Mouse (Mus musculus) liver, postnatal 0 days (tissue): ENCODE results near the gene Defa32. TPM values are rescaled to one million over a fixed set of nuclear protein-coding genes. Genes with fewer than 3 reads are reported as not detected.
"Not testable (repeated sequence)": the region's sequence is repeated elsewhere in the genome, so short reads cannot be mapped to it uniquely, and the experiment has no call there.

Experiments used
- ATAC-seq: fragments of 200-750 bp; cut with Nextera tagmentation; 2 replicates; pipeline ENCODE4 v1.8.0; 2017; ENCODE audit warnings: mild to moderate bottlenecking, moderate library complexity
- DNase-seq: peaks from one replicate; pipeline ENCODE4 v3.0.0-alpha.2; 2016
- H3K27ac ChIP-seq: fragments of 300-500 bp; sonication (generic); 2 replicates; pipeline ENCODE4 v1.5.1; 2014; ENCODE audit warnings: antibody characterized with exemption, moderate library complexity, mild to moderate bottlenecking, low read depth
- H3K27me3 ChIP-seq: fragments of 300-500 bp; sonication (generic); 2 replicates; pipeline ENCODE4 v1.6.1; 2014; ENCODE audit warnings: low read length, control low read depth, mixed read lengths; ENCODE audit not compliant: insufficient read depth
- H3K36me3 ChIP-seq: fragments of 300-500 bp; sonication (generic); replicated peaks from 2 replicates; pipeline ENCODE4 v1.6.1; 2014; ENCODE audit warnings: mild to moderate bottlenecking, control low read depth, low read length, moderate library complexity, mixed read lengths; ENCODE audit not compliant: insufficient read depth
- H3K4me1 ChIP-seq: fragments of 300-500 bp; sonication (generic); 2 replicates; pipeline ENCODE4 v1.6.1; 2014; ENCODE audit warnings: antibody characterized with exemption, mild to moderate bottlenecking, control low read depth; ENCODE audit not compliant: insufficient read depth
- H3K4me2 ChIP-seq: fragments of 300-500 bp; sonication (generic); 2 replicates; pipeline ENCODE4 v1.6.1; 2014; ENCODE audit warnings: low read depth, mild to moderate bottlenecking, low read length, moderate library complexity, mixed read lengths
- H3K4me3 ChIP-seq: fragments of 300-500 bp; sonication (generic); 2 replicates; pipeline ENCODE4 v1.5.1; 2014; ENCODE audit warnings: low read depth, low read length
- H3K9ac ChIP-seq: fragments of 300-500 bp; sonication (generic); replicated peaks from 2 replicates; pipeline ENCODE4 v1.6.1; 2014; ENCODE audit warnings: mild to moderate bottlenecking, moderate library complexity
- H3K9me3 ChIP-seq: fragments of 300-500 bp; sonication (generic); 2 replicates; pipeline ENCODE4 v1.6.1; 2016; ENCODE audit warnings: mild to moderate bottlenecking, control low read depth, low read length, mixed read lengths
- WGBS: fragments of 180-500 bp; shearing (Covaris S2); extraction: QIAGEN DNeasy Blood & Tissue Kit; methylation state at CpG from one replicate; pipeline ENCODE4 v1.1.7; 2014; ENCODE audit not compliant: insufficient replicate concordance; 5-methylcytosine and 5-hydroxymethylcytosine counted together
- polyA plus RNA-seq: library from polyadenylated mRNA; unstranded; fragments of >200 nt; fragmentation: Nextera tagmentation; extraction: Ambion mirVana; gene quantifications from 2 replicates; pipeline ENCODE4 v1.2.1, GENCODE M21; 2015

Defa32 gene
- not detected in 2 replicates for polyA plus RNA-seq

GRCm38 (mm10) chr8:21528732-21529131 lies at the start of gene Defa32:
Gene Defa32 (plus strand): TSS chr8:21529032.
- H3K4me1 ChIP-seq, H3K4me2 ChIP-seq, DNase-seq, H3K36me3 ChIP-seq, H3K27me3 ChIP-seq, ATAC-seq, H3K4me3 ChIP-seq, H3K9me3 ChIP-seq, H3K27ac ChIP-seq, H3K9ac ChIP-seq: not testable (repeated sequence)
- WGBS = no CpG with 5 or more reads among the region's 2 CpGs

DNA sequence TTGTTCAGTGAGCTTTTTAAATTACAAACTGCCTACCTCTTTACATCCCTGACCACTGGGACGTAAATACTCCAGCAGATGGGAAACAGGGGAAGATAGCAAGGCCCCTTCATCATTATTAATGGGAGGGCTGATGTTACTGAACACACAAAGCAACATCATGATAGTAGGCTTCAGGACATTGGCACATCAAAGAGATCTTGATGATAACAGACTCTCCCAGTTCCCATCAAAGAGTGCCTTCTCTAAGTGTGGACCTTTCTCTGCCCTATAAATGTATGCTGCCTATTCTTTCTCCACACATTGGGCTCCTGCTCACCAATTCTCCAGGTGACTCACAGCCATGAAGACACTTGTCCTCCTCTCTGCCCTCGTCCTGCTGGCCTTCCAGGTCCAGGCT lies 19.9 kb upstream of the Defa32 start, which contains the start of gene Defa20:
Defa20 (plus strand) TSS at position 301 of the 400 bp plus-strand sequence.
- not testable (repeated sequence) for DNase-seq, H3K4me3 ChIP-seq, H3K36me3 ChIP-seq, H3K9me3 ChIP-seq, ATAC-seq, H3K9ac ChIP-seq, H3K27ac ChIP-seq, H3K4me1 ChIP-seq, H3K27me3 ChIP-seq, H3K4me2 ChIP-seq
- no CpG with 5 or more reads among the region's 2 CpGs for WGBS

DNA sequence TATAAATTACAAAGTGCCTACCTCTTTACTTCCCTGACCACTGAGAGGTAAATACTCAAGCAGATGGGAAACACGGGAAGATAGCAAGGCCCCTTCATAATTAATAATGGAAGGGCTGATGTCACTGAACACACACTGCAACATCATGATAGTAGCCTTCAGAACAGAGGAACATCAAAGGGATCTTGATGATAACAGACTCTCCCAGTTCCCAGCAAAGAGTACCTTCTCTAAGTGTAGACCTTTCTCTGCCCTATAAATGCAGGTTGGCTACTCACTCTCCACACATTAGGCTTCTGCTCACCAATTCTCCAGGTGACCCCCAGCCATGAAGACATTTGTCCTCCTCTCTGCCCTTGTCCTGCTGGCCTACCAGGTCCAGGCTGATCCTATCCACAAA lies 36.3 kb downstream of the Defa32 start, which contains the start of gene Defa37:
Defa37 (plus strand) TSS at position 301 of the 400 bp plus-strand sequence.
- not testable (repeated sequence) for H3K36me3 ChIP-seq, H3K9ac ChIP-seq, ATAC-seq, DNase-seq, H3K9me3 ChIP-seq, H3K27me3 ChIP-seq, H3K4me3 ChIP-seq, H3K4me1 ChIP-seq, H3K4me2 ChIP-seq, H3K27ac ChIP-seq
- no CpG with 5 or more reads among the region's 1 CpGs for WGBS

Other genes starting within 250 kb of the Defa32 start
- gene Defa27, start 213.5 kb upstream of the Defa32 start, polyA plus RNA-seq = not detected in 2 replicates
- gene Defa29, start 202.0 kb upstream of the Defa32 start, polyA plus RNA-seq = not detected in 2 replicates
- gene Defa2, start 150.5 kb upstream of the Defa32 start, polyA plus RNA-seq = not detected in 2 replicates
- gene Defa33, start 137.2 kb upstream of the Defa32 start, polyA plus RNA-seq = not detected in 2 replicates
- not detected in 2 replicates for gene Defa36, start 101.6 kb upstream of the Defa32 start, polyA plus RNA-seq
- not detected in 2 replicates for gene Gm7849, start 72.5 kb upstream of the Defa32 start, polyA plus RNA-seq
- not detected in 2 replicates for gene Defa20, start 19.8 kb upstream of the Defa32 start, polyA plus RNA-seq
- gene Defa37, start 36.4 kb downstream of the Defa32 start, polyA plus RNA-seq = not detected in 2 replicates
- gene Defa28, start 54.0 kb downstream of the Defa32 start, polyA plus RNA-seq = not detected in 2 replicates
- gene Gm7861, start 65.5 kb downstream of the Defa32 start, polyA plus RNA-seq = not detected in 2 replicates
- not detected in 2 replicates for gene Defa26, start 89.2 kb downstream of the Defa32 start, polyA plus RNA-seq
- gene Defa17, start 126.7 kb downstream of the Defa32 start, polyA plus RNA-seq = not detected in 2 replicates
- gene Defa34, start 136.8 kb downstream of the Defa32 start, polyA plus RNA-seq = not detected in 2 replicates
- gene AY761184, start 174.6 kb downstream of the Defa32 start, polyA plus RNA-seq = not detected in 2 replicates
- not detected in 2 replicates for gene Defa24, start 205.5 kb downstream of the Defa32 start, polyA plus RNA-seq